Mouse (Mus musculus): ENCODE data around the gene Dgkh.

- TF ChIP-seq CTCF (conservative IDR thresholded peaks at IDR 0.05; ENCODE audit: low read length) (no peak), POU5F1 (IDR thresholded peaks at IDR 0.05; ENCODE audit: borderline replicate concordance, low read length) (no peak), NANOG (IDR thresholded peaks at IDR 0.05; ENCODE audit: borderline replicate concordance, low read length) (no peak)
Measured at GRCm38 (mm10) chr14:78687716-78688115, 44.9 kb downstream of the Dgkh start.
